ENCODE assay signal across 17 mouse cellular contexts in genomic region chr6:51866596-51866995, GRCm38 (mm10).
DNase-seq lines count a peak whose midpoint lies in the region; ATAC-seq and TF ChIP-seq lines count a peak whose summit lies in the region.
"Had no signal": no experiment of that assay in that cellular context is flagged by ENCODE, and none has a peak within 500 bp of the region (broad histone marks: within the 10 kb centered on the region; RNA-seq: fewer than 3 reads in every experiment).

No protein-coding gene starts in this region.

- H3K27ac ChIP-seq in stomach, embryonic 16.5 days (ENCODE audit: low read length), result peak overlapping the region; percentile 18; the same call in 1 of the 2 replicates
- H3K27ac ChIP-seq in stomach, postnatal 0 days (replicated peaks), result no peak overlapping the region
- H3K27ac ChIP-seq in small intestine, adult 2 months (ENCODE audit: insufficient read depth, low read depth, low read length), result peak overlapping the region; percentile 22; the same call in 1 of the 2 replicates
- H3K27ac ChIP-seq: embryonic facial prominence, embryonic 10.5 days; embryonic facial prominence, embryonic 12.5 days; forebrain, embryonic 13.5 days; forebrain, embryonic 15.5 days had no signal

- no peak for ATAC-seq in stomach, embryonic 16.5 days (ENCODE audit: insufficient read depth, low FRiP score)
- ATAC-seq in stomach, postnatal 0 days (ENCODE audit: low FRiP score, low TSS enrichment), result no peak
- ATAC-seq: forebrain, embryonic 13.5 days; forebrain, embryonic 15.5 days; forebrain, postnatal 0 days had no signal

- 74% methylated on average over 3 of the region's 3 CpGs for WGBS in stomach, embryonic 16.5 days
- WGBS in stomach, postnatal 0 days, result 73% methylated on average over 3 of the region's 3 CpGs
- 85% methylated on average over 3 of the region's 3 CpGs for WGBS in small intestine, adult 2 months

- H3K4me1 ChIP-seq in stomach, embryonic 16.5 days (ENCODE audit: control insufficient read depth, insufficient read depth, low read length), result no peaks in the 10 kb centered on the region
- H3K4me1 ChIP-seq in stomach, postnatal 0 days (replicated peaks; ENCODE audit: control insufficient read depth, insufficient read depth), result no peaks in the 10 kb centered on the region
- H3K4me1 ChIP-seq in small intestine, adult 2 months (ENCODE audit: control insufficient read depth, insufficient read depth, insufficient read length, low read length), result no peaks in the 10 kb centered on the region
- H3K4me1 ChIP-seq: embryonic facial prominence, embryonic 10.5 days; embryonic facial prominence, embryonic 12.5 days; forebrain, embryonic 13.5 days; forebrain, embryonic 15.5 days had no signal

- H3K4me2 ChIP-seq in stomach, embryonic 16.5 days (ENCODE audit: low read depth, low read length), result no peak overlapping the region
- no peak overlapping the region for H3K4me2 ChIP-seq in stomach, postnatal 0 days (replicated peaks; ENCODE audit: low read depth)
- H3K4me2 ChIP-seq: embryonic facial prominence, embryonic 12.5 days; forebrain, embryonic 13.5 days; forebrain, embryonic 15.5 days had no signal

- no peaks in the 10 kb centered on the region for H3K36me3 ChIP-seq in stomach, embryonic 16.5 days (ENCODE audit: control insufficient read depth, insufficient read depth, low read length)
- no peaks in the 10 kb centered on the region for H3K36me3 ChIP-seq in stomach, postnatal 0 days (ENCODE audit: control insufficient read depth, insufficient read depth, low read length)
- peaks cover 7% of the 10 kb centered on the region for H3K36me3 ChIP-seq in small intestine, adult 2 months (ENCODE audit: control insufficient read depth, insufficient read depth, low read length)
- H3K36me3 ChIP-seq: embryonic facial prominence, embryonic 10.5 days; embryonic facial prominence, embryonic 12.5 days; forebrain, embryonic 15.5 days had no signal

- H3K4me3 ChIP-seq in stomach, embryonic 16.5 days (replicated peaks; ENCODE audit: low read length), result no peak overlapping the region
- H3K4me3 ChIP-seq in stomach, postnatal 0 days (ENCODE audit: low read depth, low read length), result no peak overlapping the region
- no peak overlapping the region for H3K4me3 ChIP-seq in small intestine, adult 2 months (ENCODE audit: low read depth, low read length)
- H3K4me3 ChIP-seq: embryonic facial prominence, embryonic 10.5 days; embryonic facial prominence, embryonic 12.5 days; forebrain, embryonic 13.5 days; forebrain, embryonic 15.5 days had no signal

- no peak for TF ChIP-seq POLR2A in small intestine, adult 2 months (IDR thresholded peaks at IDR 0.05; ENCODE audit: low read depth, low read length)

- H3K9me3 ChIP-seq in stomach, embryonic 16.5 days (replicated peaks; ENCODE audit: control insufficient read depth, low read length), result no peaks in the 10 kb centered on the region
- no peaks in the 10 kb centered on the region for H3K9me3 ChIP-seq in stomach, postnatal 0 days (ENCODE audit: control insufficient read depth, low read length)
- H3K9me3 ChIP-seq: embryonic facial prominence, embryonic 10.5 days; embryonic facial prominence, embryonic 12.5 days; forebrain, embryonic 13.5 days; forebrain, embryonic 15.5 days had no signal

- no peaks in the 10 kb centered on the region for H3K27me3 ChIP-seq in stomach, embryonic 16.5 days (ENCODE audit: control insufficient read depth, insufficient read depth, low read length)
- no peaks in the 10 kb centered on the region for H3K27me3 ChIP-seq in stomach, postnatal 0 days (ENCODE audit: control insufficient read depth, insufficient read depth, low read length)
- no peaks in the 10 kb centered on the region for H3K27me3 ChIP-seq in small intestine, adult 2 months (ENCODE audit: control insufficient read depth, insufficient read depth, low read length)
- H3K27me3 ChIP-seq: embryonic facial prominence, embryonic 12.5 days had no signal

- no peak overlapping the region for H3K9ac ChIP-seq in stomach, embryonic 16.5 days (ENCODE audit: low read length)
- H3K9ac ChIP-seq in stomach, postnatal 0 days (ENCODE audit: low read length), result no peak overlapping the region
- H3K9ac ChIP-seq: embryonic facial prominence, embryonic 12.5 days; forebrain, embryonic 13.5 days; forebrain, embryonic 15.5 days; forebrain, postnatal 0 days had no signal

- TF ChIP-seq EP300 in stomach, postnatal 0 days (optimal IDR thresholded peaks at IDR 0.05), result no peak

- DNase-seq in cerebellum, adult 9-10 months, result peak; percentile 29
- no peak for DNase-seq in cerebellum, adult 11 months
- peak; percentile 45 to 53 for DNase-seq in cerebellum, postnatal 14 days
- DNase-seq in cerebellum, postnatal 4 days (ENCODE audit: low spot score in 2 of 2), result no peak
- DNase-seq in stomach, postnatal 0 days (ENCODE audit: low spot score), result no peak
- DNase-seq in kidney, postnatal 14 days, result no peak
- DNase-seq: adrenal gland, adult 2 months; adrenal gland, postnatal 10 days; adrenal gland, postnatal 25 days; cerebellum, adult 11-12 months; forebrain, postnatal 0 days had no signal

- no peak for TF ChIP-seq CTCF in stomach, postnatal 0 days (IDR thresholded peaks at IDR 0.05; ENCODE audit: low read depth)
- no peak for TF ChIP-seq CTCF in small intestine, adult 2 months (IDR thresholded peaks at IDR 0.05; ENCODE audit: extremely low read depth, insufficient read length, insufficient replicate concordance, low read depth, low read length)

Comparison
In these comparisons a context has a peak if more than half of its experiments do, and no peak if none do; other contexts are left out.
1. DNase-seq: peak in cerebellum, adult 9-10 months (single experiment) and cerebellum, postnatal 14 days (2 of 2); none in cerebellum, adult 11 months (single experiment), cerebellum, postnatal 4 days (0 of 2), stomach, postnatal 0 days (single experiment) and kidney, postnatal 14 days (single experiment).